Mouse (Mus musculus) ES-Bruce4 (cell line): Measurements from ENCODE around the gene Apba1. TPM values are rescaled to one million over a fixed set of nuclear protein-coding genes. Genes with fewer than 3 reads are reported as not detected.

Source experiments
- H3K27ac ChIP-seq: 2 replicates; pipeline ENCODE4 v1.5.1; 2012; ENCODE audit warnings: low read length, inconsistent platforms; ENCODE audit not compliant: insufficient read depth
- H3K27me3 ChIP-seq: 2 replicates; pipeline ENCODE4 v1.6.1; 2012; ENCODE audit warnings: mild to moderate bottlenecking, low read length, inconsistent platforms; ENCODE audit not compliant: control insufficient read depth, poor library complexity, insufficient read depth, severe bottlenecking
- H3K36me3 ChIP-seq: 2 replicates; pipeline ENCODE4 v1.6.1; 2012; ENCODE audit warnings: inconsistent platforms, mild to moderate bottlenecking, low read length, moderate library complexity; ENCODE audit not compliant: control insufficient read depth, poor library complexity, insufficient read depth, severe bottlenecking
- H3K4me1 ChIP-seq: one replicate; pipeline ENCODE4 v1.8.1; 2011; ENCODE audit warnings: low read length; ENCODE audit not compliant: control insufficient read depth, insufficient read depth
- H3K4me3 ChIP-seq: 2 replicates; pipeline ENCODE4 v1.5.1; 2011; ENCODE audit warnings: low read depth, mild to moderate bottlenecking, low read length
- H3K9ac ChIP-seq: 2 replicates; pipeline ENCODE4 v1.6.1; 2012; ENCODE audit warnings: low read depth, mild to moderate bottlenecking, inconsistent platforms; ENCODE audit not compliant: poor library complexity, severe bottlenecking
- H3K9me3 ChIP-seq: replicated peaks from 2 replicates; pipeline ENCODE4 v1.6.1; 2012; ENCODE audit warnings: mild to moderate bottlenecking, low read length, inconsistent platforms; ENCODE audit not compliant: control insufficient read depth, poor library complexity, insufficient read depth, severe bottlenecking
- CTCF ChIP-seq: IDR thresholded peaks from one replicate; pipeline ENCODE4 v1.8.1; 2011; ENCODE audit warnings: low read depth, low read length
- EP300 ChIP-seq: IDR thresholded peaks from 2 replicates; pipeline ENCODE4 v1.6.1; 2011; ENCODE audit warnings: low read depth, low read length; ENCODE audit not compliant: insufficient read depth
- POLR2A ChIP-seq: IDR thresholded peaks from one replicate; pipeline ENCODE4 v1.8.1; 2011; ENCODE audit warnings: low read length; ENCODE audit not compliant: insufficient read depth
- polyA plus RNA-seq: library from polyadenylated mRNA; stranded (reverse); fragments of >200 nt; gene quantifications from 2 replicates; pipeline ENCODE4 v1.2.4, GENCODE M21; 2011; ENCODE audit warnings: low read depth; ENCODE audit not compliant: missing spikeins, insufficient read depth, insufficient read length

The Apba1 gene
- polyA plus RNA-seq, 1 experiment: 0.16 TPM

GRCm38 (mm10) chr19:23858091-23858490, 99.4 kb downstream of the Apba1 start:
- H3K4me1 ChIP-seq: no peaks in the 10 kb centered on the region
- H3K27me3 ChIP-seq: no peaks in the 10 kb centered on the region
- no peak for TF ChIP-seq CTCF
- TF ChIP-seq EP300: no peak
- TF ChIP-seq POLR2A: no peak
- H3K9ac ChIP-seq: no peak overlapping the region
- H3K36me3 ChIP-seq: no peaks in the 10 kb centered on the region
- H3K4me3 ChIP-seq: no peak overlapping the region
- no peak overlapping the region for H3K27ac ChIP-seq
- peaks cover 3% of the 10 kb centered on the region; the same call in 1 of the 2 replicates for H3K9me3 ChIP-seq

- Histone ChIP-seq H3K4me3 (no peak overlapping the region), H3K27me3 (no peaks in the 10 kb centered on the region), H3K36me3 (no peaks in the 10 kb centered on the region), H3K4me1 (no peaks in the 10 kb centered on the region), H3K9ac (no peak overlapping the region), H3K9me3 (peaks cover 3% of the 10 kb centered on the region; the same call in 1 of the 2 replicates), H3K27ac (no peak overlapping the region)
- TF ChIP-seq EP300: no peak
- TF ChIP-seq POLR2A: no peak
- TF ChIP-seq CTCF: no peak
These were observed 100.1 kb downstream of the Apba1 start for GRCm38 (mm10) chr19:23858781-23859180.

DNA sequence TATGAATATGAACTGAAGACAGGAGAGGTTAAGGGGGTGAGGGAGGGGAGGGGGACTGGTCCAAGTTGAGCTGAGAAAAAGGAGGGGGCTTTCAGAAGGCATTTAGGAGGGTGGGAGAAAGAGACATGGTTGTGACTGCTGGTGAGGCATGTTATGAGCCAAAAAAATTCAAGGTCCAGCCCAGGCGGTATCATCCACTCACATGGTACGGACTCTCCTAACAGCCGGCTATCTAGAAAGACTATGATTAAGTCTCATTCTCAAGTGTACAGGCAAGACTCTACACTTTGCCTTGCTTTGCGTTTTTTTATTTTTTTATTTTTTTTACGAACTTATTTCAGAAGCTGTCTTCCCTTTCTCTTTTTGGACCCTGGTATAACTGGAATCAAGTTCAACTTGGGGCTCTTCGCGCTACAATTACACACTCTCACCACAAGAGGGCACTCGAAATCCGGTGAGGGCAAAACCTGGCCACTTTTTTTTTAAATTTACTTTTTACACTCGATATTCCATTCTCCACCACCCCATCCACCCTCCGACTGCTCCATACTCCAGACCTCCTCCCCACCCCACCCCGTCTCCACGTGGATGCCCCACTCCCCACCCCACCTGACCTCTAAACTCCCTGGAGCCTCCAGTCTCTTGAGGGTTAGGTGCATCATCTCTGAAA, 101.6 kb downstream of the Apba1 start:
- Histone ChIP-seq H3K9me3 (peaks cover 3% of the 10 kb centered on the region; the same call in 1 of the 2 replicates), H3K27ac (no peak overlapping the region), H3K36me3 (no peaks in the 10 kb centered on the region), H3K4me3 (no peak overlapping the region), H3K27me3 (no peaks in the 10 kb centered on the region), H3K9ac (no peak overlapping the region), H3K4me1 (no peaks in the 10 kb centered on the region)
- no peak for TF ChIP-seq POLR2A
- no peak for TF ChIP-seq EP300
- TF ChIP-seq CTCF: peak; percentile 37

GRCm38 (mm10) chr19:23862736-23863135, 104.0 kb downstream of the Apba1 start:
- peak; percentile 7 for TF ChIP-seq CTCF
- no peak for TF ChIP-seq POLR2A
- H3K4me3 ChIP-seq: no peak overlapping the region
- no peaks in the 10 kb centered on the region for H3K36me3 ChIP-seq
- H3K4me1 ChIP-seq: no peaks in the 10 kb centered on the region
- peaks cover 3% of the 10 kb centered on the region; the same call in 1 of the 2 replicates for H3K9me3 ChIP-seq
- no peak overlapping the region for H3K9ac ChIP-seq
- H3K27me3 ChIP-seq: no peaks in the 10 kb centered on the region
- H3K27ac ChIP-seq: no peak overlapping the region

- no peak for TF ChIP-seq POLR2A
- no peak for TF ChIP-seq CTCF
- TF ChIP-seq EP300: no peak
- Histone ChIP-seq H3K9ac (no peak overlapping the region), H3K27ac (no peak overlapping the region), H3K27me3 (no peaks in the 10 kb centered on the region), H3K36me3 (no peaks in the 10 kb centered on the region), H3K4me3 (no peak overlapping the region), H3K9me3 (no peaks in the 10 kb centered on the region), H3K4me1 (no peaks in the 10 kb centered on the region)
These were observed 105.3 kb downstream of the Apba1 start for GRCm38 (mm10) chr19:23863959-23864358.

- no peaks in the 10 kb centered on the region for H3K27me3 ChIP-seq
- TF ChIP-seq CTCF (no peak), EP300 (no peak), POLR2A (no peak)
- H3K4me1 ChIP-seq: no peaks in the 10 kb centered on the region
- no peak overlapping the region for H3K27ac ChIP-seq
- no peaks in the 10 kb centered on the region for H3K9me3 ChIP-seq
- no peaks in the 10 kb centered on the region for H3K36me3 ChIP-seq
- H3K9ac ChIP-seq: no peak overlapping the region
- H3K4me3 ChIP-seq: no peak overlapping the region
These were observed 107.4 kb downstream of the Apba1 start for GRCm38 (mm10) chr19:23866045-23866444.
